Mouse (Mus musculus): ENCODE data around the gene Cd163l1.

Cd163l1 gene

GRCm38 (mm10) chr7:140224209-140224608 is 6.1 kb downstream of the Cd163l1 start:
- no peak for DNase-seq

GRCm38 (mm10) chr7:140228476-140228875 is 10.4 kb downstream of the Cd163l1 start:
- peak; percentile 13 to 39 for DNase-seq

GRCm38 (mm10) chr7:140231026-140231425 is 13.0 kb downstream of the Cd163l1 start:
- no peak for DNase-seq

- DNase-seq = no peak
Observed at GRCm38 (mm10) chr7:140233696-140234095, 15.6 kb downstream of the Cd163l1 start.

GRCm38 (mm10) chr7:140247216-140247615 is 29.1 kb downstream of the Cd163l1 start, which contains the start of gene 5830411N06Rik:
Gene 5830411N06Rik (plus strand): TSS chr7:140247284.
- DNase-seq = no peak

- DNase-seq = no peak
Observed at GRCm38 (mm10) chr7:140253780-140254299, 35.8 kb downstream of the Cd163l1 start.
